Mouse (Mus musculus): ENCODE measurements around the gene Arrdc4.

Arrdc4 gene

GRCm38 (mm10) chr7:68748761-68749635 lies at the start of gene Arrdc4:
TSS of gene Arrdc4 (minus strand) at chr7:68749241.
- DNase-seq: peak; percentile 99 to 100

GRCm38 (mm10) chr7:68795578-68795977 lies 46.5 kb upstream of the Arrdc4 start:
- no peak for DNase-seq

- peak; percentile 3 to 23 for DNase-seq
Measured at GRCm38 (mm10) chr7:68788711-68789110, 39.7 kb upstream of the Arrdc4 start.

- no peak for DNase-seq
Measured at GRCm38 (mm10) chr7:68771757-68772094, 22.7 kb upstream of the Arrdc4 start.

- peak; percentile 61 to 68 for DNase-seq
Measured at GRCm38 (mm10) chr7:68770894-68771756, 22.1 kb upstream of the Arrdc4 start.

- no peak for DNase-seq
Measured at GRCm38 (mm10) chr7:68765926-68766325, 16.9 kb upstream of the Arrdc4 start.

GRCm38 (mm10) chr7:68759148-68759724 lies 10.2 kb upstream of the Arrdc4 start:
- DNase-seq: no peak

GRCm38 (mm10) chr7:68756656-68757204 lies 7.7 kb upstream of the Arrdc4 start:
- peak in 1 of 2 experiments; percentile 25 for DNase-seq

GRCm38 (mm10) chr7:68749919-68750318 lies 878 bp upstream of the Arrdc4 start:
- no peak for DNase-seq

GRCm38 (mm10) chr7:68748361-68748760 lies 680 bp downstream of the Arrdc4 start:
- DNase-seq: peak; percentile 66 to 69

GRCm38 (mm10) chr7:68744616-68745015 lies 4.4 kb downstream of the Arrdc4 start:
- no peak for DNase-seq

- DNase-seq: no peak
Measured at GRCm38 (mm10) chr7:68744206-68744605, 4.8 kb downstream of the Arrdc4 start.

GRCm38 (mm10) chr7:68740763-68741162 lies 8.3 kb downstream of the Arrdc4 start:
- DNase-seq: no peak

GRCm38 (mm10) chr7:68738676-68739399 lies 10.2 kb downstream of the Arrdc4 start:
- no peak for DNase-seq

- no peak for DNase-seq
Measured at GRCm38 (mm10) chr7:68726380-68726779, 22.7 kb downstream of the Arrdc4 start.

GRCm38 (mm10) chr7:68724711-68725110 lies 24.3 kb downstream of the Arrdc4 start:
- DNase-seq: no peak

- no peak for DNase-seq
Measured at GRCm38 (mm10) chr7:68721520-68721919, 27.5 kb downstream of the Arrdc4 start.

- DNase-seq: no peak
Measured at GRCm38 (mm10) chr7:68717988-68718387, 31.1 kb downstream of the Arrdc4 start.

- DNase-seq: peak; percentile 36 to 63
Measured at GRCm38 (mm10) chr7:68717498-68717897, 31.5 kb downstream of the Arrdc4 start.

- no peak for DNase-seq
Measured at GRCm38 (mm10) chr7:68716926-68717325, 32.1 kb downstream of the Arrdc4 start.

- DNase-seq: no peak
Measured at GRCm38 (mm10) chr7:68712928-68713327, 36.1 kb downstream of the Arrdc4 start.

GRCm38 (mm10) chr7:68712425-68712824 lies 36.6 kb downstream of the Arrdc4 start:
- DNase-seq: no peak

GRCm38 (mm10) chr7:68709319-68709573 lies 39.8 kb downstream of the Arrdc4 start:
- no peak for DNase-seq

All from kidney, adult 8-10 months (tissue).